Mouse (Mus musculus) CH12.LX (cell line): ENCODE data around the gene 1700008O03Rik. TPM values are rescaled to one million over a fixed set of nuclear protein-coding genes. Genes with fewer than 3 reads are reported as not detected.

Source experiments
- DNase-seq: peaks from one replicate; pipeline ENCODE4 v3.0.0-alpha.2; 2013; ENCODE audit errors: extremely low read depth
- H3K27ac ChIP-seq: 2 replicates; pipeline ENCODE4 v1.5.1; 2012; ENCODE audit warnings: low read depth, mild to moderate bottlenecking, control low read depth, moderate library complexity; ENCODE audit not compliant: insufficient read depth
- H3K27me3 ChIP-seq: replicated peaks from 2 replicates; pipeline ENCODE3; 2012; ENCODE audit warnings: inconsistent platforms
- H3K36me3 ChIP-seq, 2 experiments: replicated peaks in 1 of 2; 2 replicates each; pipeline versions ENCODE3 to v1.6.1; 2012; ENCODE audit warnings: inconsistent platforms in 1 of 2, low read length in 1 of 2, mild to moderate bottlenecking in 1 of 2, mixed read lengths in 1 of 2, moderate library complexity in 1 of 2; ENCODE audit not compliant: control insufficient read depth in 1 of 2, insufficient read depth in 1 of 2
- H3K4me1 ChIP-seq, 2 experiments: 2 replicates each; pipeline ENCODE4 v1.6.1; 2012; ENCODE audit warnings: inconsistent platforms in 1 of 2, moderate library complexity in 1 of 2; ENCODE audit not compliant: insufficient read depth in 2 of 2, control insufficient read depth in 1 of 2
- H3K4me2 ChIP-seq: 2 replicates; pipeline ENCODE4 v1.6.1; 2012; ENCODE audit warnings: low read depth, mild to moderate bottlenecking, control low read depth; ENCODE audit not compliant: poor library complexity, insufficient read depth, severe bottlenecking
- H3K4me3 ChIP-seq, 3 experiments: fragments of 150-350 bp in 1 of 3; sonication (generic) in 1 of 3; replicated peaks in 1 of 3; 2 replicates each; pipeline versions ENCODE3 to v1.5.1; 2011 to 2012; ENCODE audit warnings: low read depth in 2 of 3, low read length in 2 of 3, mild to moderate bottlenecking in 2 of 3, moderate library complexity in 2 of 3, control low read depth in 1 of 3, improper control_type of control experiment in 1 of 3, inconsistent platforms in 1 of 3, mixed read lengths in 1 of 3; ENCODE audit not compliant: poor library complexity in 1 of 3
- H3K79me2 ChIP-seq: replicated peaks from 2 replicates; pipeline ENCODE4 v1.6.1; 2012; ENCODE audit warnings: mild to moderate bottlenecking, moderate library complexity; ENCODE audit not compliant: control insufficient read depth, poor library complexity, insufficient read depth, severe bottlenecking; ENCODE audit errors: extremely low read depth
- H3K9ac ChIP-seq: 2 replicates; pipeline ENCODE4 v1.6.1; 2012; ENCODE audit warnings: low read depth, mild to moderate bottlenecking, control low read depth, moderate library complexity; ENCODE audit not compliant: insufficient read depth
- H3K9me3 ChIP-seq: replicated peaks from 2 replicates; pipeline ENCODE3; 2012; ENCODE audit warnings: low read length, inconsistent platforms, mixed read lengths
- CHD1 ChIP-seq: IDR thresholded peaks from 2 replicates; pipeline ENCODE4 v1.6.1; 2012; ENCODE audit warnings: low read depth, low read length, improper control_type of control experiment, inconsistent platforms
- E2F4 ChIP-seq: IDR thresholded peaks from 2 replicates; pipeline ENCODE4 v1.6.1; 2011; ENCODE audit warnings: low read depth, low read length, improper control_type of control experiment; ENCODE audit not compliant: insufficient replicate concordance
- EP300 ChIP-seq: IDR thresholded peaks from 2 replicates; pipeline ENCODE4 v1.6.1; 2011; ENCODE audit warnings: low read length, improper control_type of control experiment
- GABPA ChIP-seq: IDR thresholded peaks from 2 replicates; pipeline ENCODE4 v1.6.1; 2012; ENCODE audit warnings: low read depth, low read length, improper control_type of control experiment, inconsistent platforms; ENCODE audit not compliant: insufficient replicate concordance
- HCFC1 ChIP-seq: IDR thresholded peaks from 2 replicates; pipeline ENCODE4 v1.6.1; 2012; ENCODE audit warnings: low read depth, mild to moderate bottlenecking, inconsistent platforms, low read length, improper control_type of control experiment
- IRF4 ChIP-seq: IDR thresholded peaks from 2 replicates; pipeline ENCODE4 v1.6.1; 2014; ENCODE audit warnings: low read depth, mild to moderate bottlenecking, inconsistent platforms, low read length, improper control_type of control experiment
- JUN ChIP-seq: IDR thresholded peaks from 2 replicates; pipeline ENCODE4 v1.6.1; 2011; ENCODE audit warnings: low read depth, mild to moderate bottlenecking, low read length, improper control_type of control experiment, moderate library complexity; ENCODE audit not compliant: insufficient read depth
- JUND ChIP-seq: conservative IDR thresholded peaks from 2 replicates; pipeline ENCODE4 v1.6.1; 2011; ENCODE audit warnings: low read depth, low read length, improper control_type of control experiment
- MAFK ChIP-seq: IDR thresholded peaks from 2 replicates; pipeline ENCODE4 v1.6.1; 2011; ENCODE audit warnings: low read length, improper control_type of control experiment; ENCODE audit not compliant: insufficient replicate concordance
- MAX ChIP-seq: IDR thresholded peaks from 2 replicates; pipeline ENCODE4 v1.6.1; 2011; ENCODE audit warnings: low read length, improper control_type of control experiment
- MXI1 ChIP-seq: IDR thresholded peaks from 2 replicates; pipeline ENCODE4 v1.6.1; 2011; ENCODE audit warnings: mild to moderate bottlenecking, low read depth, low read length, improper control_type of control experiment
- MYC ChIP-seq: IDR thresholded peaks from 2 replicates; pipeline ENCODE4 v1.6.1; 2011; ENCODE audit warnings: low read depth, mild to moderate bottlenecking, improper control_type of control experiment, low read length
- NELFE ChIP-seq: IDR thresholded peaks from 2 replicates; pipeline ENCODE4 v1.6.1; 2011; ENCODE audit warnings: low read depth, low read length, improper control_type of control experiment
- NRF1 ChIP-seq: IDR thresholded peaks from 2 replicates; pipeline ENCODE4 v1.6.1; 2014; ENCODE audit warnings: low read depth, mild to moderate bottlenecking, inconsistent platforms, low read length, improper control_type of control experiment, moderate library complexity
- POLR2A ChIP-seq: IDR thresholded peaks from 2 replicates; pipeline ENCODE4 v1.6.1; 2011; ENCODE audit warnings: low read depth, mild to moderate bottlenecking, improper control_type of control experiment, low read length
- RAD21 ChIP-seq: IDR thresholded peaks from 2 replicates; pipeline ENCODE4 v1.6.1; 2011; ENCODE audit warnings: low read depth, mild to moderate bottlenecking, low read length, improper control_type of control experiment, moderate library complexity
- SIN3A ChIP-seq: IDR thresholded peaks from 2 replicates; pipeline ENCODE4 v1.6.1; 2012; ENCODE audit warnings: low read length, improper control_type of control experiment, inconsistent platforms
- SMC3 ChIP-seq: IDR thresholded peaks from 2 replicates; pipeline ENCODE4 v1.6.1; 2011; ENCODE audit warnings: low read depth, low read length, improper control_type of control experiment
- TBP ChIP-seq: conservative IDR thresholded peaks from 2 replicates; pipeline ENCODE4 v1.6.1; 2011; ENCODE audit warnings: low read depth, low read length, improper control_type of control experiment
- TCF12 ChIP-seq: IDR thresholded peaks from 2 replicates; pipeline ENCODE4 v1.6.1; 2014; ENCODE audit warnings: low read depth, mild to moderate bottlenecking, inconsistent platforms, low read length, improper control_type of control experiment
- UBTF ChIP-seq: IDR thresholded peaks from 2 replicates; pipeline ENCODE4 v1.6.1; 2012; ENCODE audit warnings: low read depth, mild to moderate bottlenecking, inconsistent platforms, low read length, improper control_type of control experiment, moderate library complexity
- USF1 ChIP-seq: IDR thresholded peaks from 2 replicates; pipeline ENCODE4 v1.6.1; 2014; ENCODE audit warnings: low read depth, mild to moderate bottlenecking, inconsistent platforms, low read length, improper control_type of control experiment
- USF2 ChIP-seq: conservative IDR thresholded peaks from 2 replicates; pipeline ENCODE4 v1.6.1; 2011; ENCODE audit warnings: low read depth, low read length, improper control_type of control experiment
- ZC3H11A ChIP-seq: IDR thresholded peaks from 2 replicates; pipeline ENCODE4 v1.6.1; 2012; ENCODE audit warnings: low read depth, mild to moderate bottlenecking, inconsistent platforms, low read length, improper control_type of control experiment
- ZMIZ1 ChIP-seq: IDR thresholded peaks from 2 replicates; pipeline ENCODE4 v1.6.1; 2012; ENCODE audit warnings: low read depth, mild to moderate bottlenecking, inconsistent platforms, low read length, improper control_type of control experiment
- dilution Hi-C: fragments of 300-500 bp; cut with MboI; formaldehyde crosslinking; loops from 2 replicates; pipeline ENCODE4 v1.14.3; 2020; ENCODE audit warnings: low sequenced_read_pairs; ENCODE audit not compliant: extremely low pct_unique_long_range_greater_than_20kb, extremely low pct_ligation_motif_present
- in situ Hi-C: fragments of 300-500 bp; cut with MboI; formaldehyde crosslinking; loops from 3 replicates; pipeline ENCODE4 v1.14.3; 2019; ENCODE audit warnings: low sequenced_read_pairs, low pct_ligation_motif_present, low pct_unique_long_range_greater_than_20kb, mixed read lengths
- polyA plus RNA-seq: library from polyadenylated mRNA; unstranded; fragments of >175 nt; gene quantifications from 2 replicates; pipeline ENCODE4 v1.2.1, GENCODE M21; 2012; ENCODE audit warnings: low read depth; ENCODE audit not compliant: insufficient read length
- total RNA-seq, 2 experiments: library from RNA; depleted of rRNA; stranded (reverse); fragments of 300-350 nt in 1 of 2; fragments of >200 nt in 1 of 2; gene quantifications; 2 replicates each; pipeline ENCODE4 v1.2.3; 2012 to 2014

Gene 1700008O03Rik
- total and polyA plus RNA-seq, 3 experiments = 0.74 to 0.81 TPM; not detected in 1

DNA sequence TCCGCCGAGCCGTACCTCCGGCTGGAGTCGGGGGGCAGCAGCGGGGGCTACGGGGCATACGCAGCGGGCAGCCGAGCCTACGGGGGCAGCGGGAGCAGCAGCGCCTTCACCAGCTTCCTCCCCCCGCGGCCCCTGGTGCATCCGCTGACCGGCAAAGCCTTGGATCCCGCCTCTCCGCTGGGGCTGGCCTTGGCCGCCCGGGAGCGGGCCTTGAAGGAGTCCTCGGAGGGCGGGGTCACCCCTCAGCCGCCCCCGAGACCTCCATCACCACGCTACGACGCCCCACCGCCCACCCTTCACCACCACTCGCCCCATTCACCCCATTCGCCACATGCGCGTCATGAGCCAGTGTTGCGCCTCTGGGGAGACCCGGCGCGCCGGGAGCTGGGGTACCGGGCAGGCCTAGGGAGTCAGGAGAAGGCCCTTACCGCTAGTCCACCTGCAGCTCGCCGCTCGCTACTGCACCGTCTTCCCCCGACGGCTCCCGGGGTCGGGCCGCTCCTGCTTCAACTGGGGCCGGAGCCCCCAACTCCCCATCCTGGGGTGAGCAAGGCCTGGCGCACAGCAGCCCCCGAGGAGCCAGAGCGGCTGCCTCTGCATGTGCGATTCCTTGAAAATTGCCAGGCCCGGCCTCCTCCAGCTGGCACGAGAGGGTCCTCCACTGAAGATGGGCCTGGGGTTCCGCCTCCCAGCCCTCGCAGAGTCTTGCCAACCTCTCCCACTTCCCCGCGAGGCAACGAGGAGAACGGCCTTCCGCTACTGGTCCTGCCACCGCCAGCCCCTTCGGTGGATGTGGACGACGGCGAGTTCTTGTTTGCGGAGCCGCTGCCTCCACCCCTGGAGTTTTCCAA, 32.6 kb downstream of the 1700008O03Rik start:
- peaks cover 81% of the 10 kb centered on the region for H3K27me3 ChIP-seq
- H3K27ac ChIP-seq = no peak overlapping the region
- in situ Hi-C loops (no loop called here), dilution Hi-C loops (no loop called here)
- no peak for DNase-seq
- TF ChIP-seq JUN (no peak), MYC (no peak), NELFE (no peak), IRF4 (no peak), MAX (no peak), NRF1 (no peak), POLR2A (no peak), EP300 (no peak), MAFK (no peak), USF2 (no peak), TCF12 (no peak), CHD1 (no peak), JUND (no peak), SIN3A (no peak), ZMIZ1 (no peak), MXI1 (no peak), HCFC1 (no peak), USF1 (no peak)
- H3K9me3 ChIP-seq = peaks cover 11% of the 10 kb centered on the region
- no peak overlapping the region for H3K4me3 ChIP-seq
- no peak overlapping the region for H3K4me2 ChIP-seq
- H3K4me1 ChIP-seq = peaks cover 5 to 26% of the 10 kb centered on the region in 2 experiments
- H3K9ac ChIP-seq = no peak overlapping the region
- H3K36me3 ChIP-seq = no peaks in the 10 kb centered on the region
- no peaks in the 10 kb centered on the region for H3K79me2 ChIP-seq

DNA sequence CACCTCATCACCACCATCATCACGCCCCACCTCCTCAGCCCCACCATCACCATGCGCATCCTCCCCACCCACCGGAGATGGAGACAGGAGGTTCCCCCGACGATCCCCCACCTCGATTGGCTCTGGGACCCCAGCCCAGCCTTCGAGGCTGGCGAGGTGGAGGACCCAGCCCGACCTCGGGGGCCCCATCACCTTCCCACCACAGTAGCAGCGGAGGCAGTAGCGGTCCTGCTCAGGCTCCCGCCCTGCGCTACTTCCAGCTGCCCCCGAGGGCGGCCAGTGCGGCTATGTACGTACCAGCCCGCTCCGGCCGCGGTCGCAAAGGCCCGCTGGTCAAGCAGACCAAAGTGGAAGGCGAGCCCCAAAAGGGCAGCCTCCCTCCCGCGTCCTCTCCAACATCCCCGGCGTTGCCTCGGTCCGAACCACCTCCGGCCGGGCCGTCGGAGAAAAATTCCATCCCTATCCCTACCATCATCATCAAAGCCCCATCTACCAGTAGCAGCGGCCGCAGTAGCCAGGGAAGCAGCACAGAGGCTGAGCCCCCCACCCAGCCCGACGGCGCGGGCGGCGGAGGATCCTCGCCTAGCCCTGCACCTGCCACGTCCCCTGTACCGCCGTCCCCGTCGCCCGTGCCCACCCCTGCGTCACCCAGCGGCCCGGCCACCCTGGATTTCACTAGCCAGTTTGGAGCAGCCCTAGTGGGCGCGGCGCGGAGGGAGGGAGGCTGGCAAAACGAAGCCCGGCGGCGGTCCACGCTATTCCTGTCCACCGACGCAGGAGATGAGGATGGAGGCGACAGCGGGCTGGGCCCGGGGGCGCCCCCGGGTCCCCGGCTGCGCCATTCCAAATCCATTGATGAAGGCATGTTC, 33.5 kb downstream of the 1700008O03Rik start:
- dilution Hi-C loops = no loop called here
- H3K79me2 ChIP-seq = no peaks in the 10 kb centered on the region
- in situ Hi-C loops = no loop called here
- no peak for DNase-seq
- H3K4me3 ChIP-seq = no peak overlapping the region
- no peaks in the 10 kb centered on the region for H3K36me3 ChIP-seq
- H3K9me3 ChIP-seq = peaks cover 11% of the 10 kb centered on the region
- H3K27me3 ChIP-seq = peaks cover 80% of the 10 kb centered on the region
- no peak overlapping the region for H3K9ac ChIP-seq
- TF ChIP-seq GABPA = no peak
- no peak for TF ChIP-seq MAX
- TF ChIP-seq TCF12 = no peak
- no peak for TF ChIP-seq NELFE
- TF ChIP-seq UBTF = no peak
- TF ChIP-seq RAD21 = no peak
- no peak for TF ChIP-seq MYC
- no peak for TF ChIP-seq JUND
- no peak for TF ChIP-seq USF2
- TF ChIP-seq ZC3H11A = no peak
- no peak for TF ChIP-seq E2F4
- no peak for TF ChIP-seq CHD1
- TF ChIP-seq MXI1 = no peak
- TF ChIP-seq SMC3 = no peak
- no peak for TF ChIP-seq TBP
- TF ChIP-seq, all 38 proteins: peak for 0
- peaks cover 5 to 24% of the 10 kb centered on the region in 2 experiments for H3K4me1 ChIP-seq
- no peak overlapping the region; the same call in 1 of the 2 replicates for H3K27ac ChIP-seq
- no peak overlapping the region for H3K4me2 ChIP-seq
